Mouse (Mus musculus): ENCODE measurements around the gene Cryl1.

DNA sequence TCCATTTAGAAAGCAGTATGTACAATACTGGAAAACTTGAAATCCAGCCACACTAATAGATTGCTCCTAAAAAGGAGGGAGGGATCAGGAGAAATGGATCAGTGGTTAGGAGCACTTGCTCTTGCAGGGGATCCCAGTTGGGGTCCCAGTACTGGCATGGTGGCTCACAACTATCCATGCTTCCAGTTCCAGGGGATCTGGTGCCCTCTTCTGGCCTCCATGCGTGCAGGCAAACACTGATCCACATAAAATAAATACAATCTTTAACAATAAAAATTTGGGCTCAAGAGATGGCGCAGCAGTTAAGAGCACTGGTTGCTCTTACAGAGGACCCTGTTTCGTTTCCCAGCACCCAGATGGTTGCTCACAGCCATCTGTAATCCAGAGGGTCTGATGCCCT lies 52.2 kb downstream of the Cryl1 start:
- 0 out of 2 replicates have a peak, but pooled peaks have one; percentile 25 for TF ChIP-seq CTCF (conservative IDR thresholded peaks at IDR 0.05; ENCODE audit: insufficient read depth, insufficient read length, low read depth, low read length)
- TF ChIP-seq POLR2A (IDR thresholded peaks at IDR 0.05; ENCODE audit: low read depth, low read length): no peak

Measured in kidney, adult 2 months (tissue).